In genomic region chr1:159122201-159122600, GRCm38 (mm10) we compare ENCODE assay signal across 25 mouse cellular contexts.
DNase-seq lines count a peak whose midpoint lies in the region; ATAC-seq and TF ChIP-seq lines count a peak whose summit lies in the region.
"Had no signal": no experiment of that assay in that cellular context is flagged by ENCODE, and none has a peak within 500 bp of the region (broad histone marks: within the 10 kb centered on the region; RNA-seq: fewer than 3 reads in every experiment).

No protein-coding gene starts in this region.

- no peaks in the 10 kb centered on the region for H3K4me1 ChIP-seq in embryonic facial prominence, embryonic 14.5 days (ENCODE audit: control insufficient read depth, insufficient read depth, low read length)
- H3K4me1 ChIP-seq in embryonic facial prominence, embryonic 10.5 days: peaks cover 3% of the 10 kb centered on the region; the same call in 1 of the 2 replicates
- no peaks in the 10 kb centered on the region for H3K4me1 ChIP-seq in embryonic fibroblast, embryonic 13.5 days (ENCODE audit: control insufficient read depth, insufficient read depth, low read length)
- H3K4me1 ChIP-seq: embryonic facial prominence, embryonic 12.5 days; embryonic facial prominence, embryonic 15.5 days; forebrain, embryonic 13.5 days; forebrain, embryonic 15.5 days had no signal

- H3K27ac ChIP-seq in embryonic facial prominence, embryonic 14.5 days (replicated peaks; ENCODE audit: low read depth, low read length): no peak overlapping the region
- no peak overlapping the region for H3K27ac ChIP-seq in embryonic facial prominence, embryonic 10.5 days (replicated peaks)
- peak overlapping the region; percentile 68 for H3K27ac ChIP-seq in embryonic fibroblast, embryonic 13.5 days (ENCODE audit: insufficient read depth, low read length)
- H3K27ac ChIP-seq: embryonic facial prominence, embryonic 12.5 days; embryonic facial prominence, embryonic 15.5 days; forebrain, embryonic 13.5 days; forebrain, embryonic 15.5 days had no signal

- no peak for TF ChIP-seq CTCF in embryonic fibroblast, embryonic 13.5 days (IDR thresholded peaks at IDR 0.05; ENCODE audit: borderline replicate concordance, insufficient read depth, low read length)

- H3K9me3 ChIP-seq in embryonic facial prominence, embryonic 14.5 days (ENCODE audit: control insufficient read depth, low read length): no peaks in the 10 kb centered on the region
- no peaks in the 10 kb centered on the region for H3K9me3 ChIP-seq in embryonic facial prominence, embryonic 10.5 days
- H3K9me3 ChIP-seq: embryonic facial prominence, embryonic 12.5 days; embryonic facial prominence, embryonic 15.5 days; forebrain, embryonic 13.5 days; forebrain, embryonic 15.5 days; G1E had no signal

- no peak for ATAC-seq in embryonic facial prominence, embryonic 14.5 days (ENCODE audit: low read depth)
- ATAC-seq: activated CD4-positive, CD25-positive, alpha-beta regulatory T cell, adult 4 months; CD4-positive, CD25-positive, alpha-beta regulatory T cell, adult 4 months; forebrain, embryonic 13.5 days; forebrain, embryonic 15.5 days; forebrain, postnatal 0 days had no signal

- no peaks in the 10 kb centered on the region for H3K27me3 ChIP-seq in embryonic facial prominence, embryonic 14.5 days (replicated peaks; ENCODE audit: control insufficient read depth, insufficient read depth, low read length)
- no peaks in the 10 kb centered on the region for H3K27me3 ChIP-seq in embryonic facial prominence, embryonic 10.5 days (replicated peaks; ENCODE audit: low read depth, poor library complexity, severe bottlenecking)
- H3K27me3 ChIP-seq: CH12.LX; embryonic facial prominence, embryonic 12.5 days; embryonic facial prominence, embryonic 15.5 days; forebrain, embryonic 13.5 days; forebrain, embryonic 15.5 days had no signal

- WGBS in embryonic facial prominence, embryonic 14.5 days: 65% methylated on average over 3 of the region's 3 CpGs
- WGBS in embryonic facial prominence, embryonic 10.5 days: 70% methylated on average over 3 of the region's 3 CpGs

- H3K36me3 ChIP-seq in embryonic facial prominence, embryonic 14.5 days (ENCODE audit: control insufficient read depth, insufficient read depth, low read length): no peaks in the 10 kb centered on the region
- H3K36me3 ChIP-seq in embryonic facial prominence, embryonic 10.5 days (replicated peaks): no peaks in the 10 kb centered on the region
- H3K36me3 ChIP-seq: embryonic facial prominence, embryonic 12.5 days; embryonic facial prominence, embryonic 15.5 days; forebrain, embryonic 15.5 days; G1E had no signal

- no peak overlapping the region for H3K4me2 ChIP-seq in embryonic facial prominence, embryonic 14.5 days (ENCODE audit: low read depth, low read length)
- H3K4me2 ChIP-seq: embryonic facial prominence, embryonic 12.5 days; embryonic facial prominence, embryonic 15.5 days; forebrain, embryonic 13.5 days; forebrain, embryonic 15.5 days had no signal

- no peak overlapping the region for H3K9ac ChIP-seq in embryonic facial prominence, embryonic 14.5 days (ENCODE audit: low read depth, low read length)
- H3K9ac ChIP-seq: embryonic facial prominence, embryonic 12.5 days; embryonic facial prominence, embryonic 15.5 days; forebrain, embryonic 13.5 days; forebrain, embryonic 15.5 days; forebrain, postnatal 0 days had no signal

- no peak overlapping the region for H3K4me3 ChIP-seq in embryonic facial prominence, embryonic 14.5 days (ENCODE audit: low read depth, low read length)
- H3K4me3 ChIP-seq in embryonic facial prominence, embryonic 10.5 days: no peak overlapping the region
- no peak overlapping the region for H3K4me3 ChIP-seq in embryonic fibroblast, embryonic 13.5 days (ENCODE audit: insufficient read depth, low read length)
- H3K4me3 ChIP-seq: embryonic facial prominence, embryonic 12.5 days; embryonic facial prominence, embryonic 15.5 days; forebrain, embryonic 13.5 days; forebrain, embryonic 15.5 days had no signal

- TF ChIP-seq POLR2A in embryonic fibroblast, embryonic 13.5 days (IDR thresholded peaks at IDR 0.05; ENCODE audit: low read depth, low read length): no peak

- peak; percentile 2 for DNase-seq in embryonic facial prominence, embryonic 14.5 days (ENCODE audit: low spot score)
- DNase-seq in embryonic facial prominence, embryonic 10.5 days (ENCODE audit: low spot score): no peak
- DNase-seq in Muller cell, postnatal 12 days (ENCODE audit: inconsistent ontology term): peak; percentile 92
- no peak for DNase-seq in urinary bladder, postnatal 10 days (ENCODE audit: low spot score)
- no peak for DNase-seq in adrenal gland, adult 2 months
- DNase-seq: adrenal gland, postnatal 10 days; adrenal gland, postnatal 25 days; B cell, adult 2 months; cerebellum, adult 11 months; cerebellum, adult 18-20 months; cerebellum, adult 8-10 months; cerebellum, adult 9-11 months; cerebellum, postnatal 14 days; cerebellum, postnatal 36 days; embryo, embryonic 11 days; forebrain, postnatal 0 days had no signal

Comparison
In these comparisons a context has a peak if more than half of its experiments do, and no peak if none do; other contexts are left out.
1. DNase-seq: peak in embryonic facial prominence, embryonic 14.5 days (single experiment) and Muller cell, postnatal 12 days (single experiment); none in embryonic facial prominence, embryonic 10.5 days (single experiment), urinary bladder, postnatal 10 days (single experiment) and adrenal gland, adult 2 months (single experiment).